Mouse (Mus musculus): Measurements from ENCODE around the gene Nipal1.

Gene Nipal1

DNA sequence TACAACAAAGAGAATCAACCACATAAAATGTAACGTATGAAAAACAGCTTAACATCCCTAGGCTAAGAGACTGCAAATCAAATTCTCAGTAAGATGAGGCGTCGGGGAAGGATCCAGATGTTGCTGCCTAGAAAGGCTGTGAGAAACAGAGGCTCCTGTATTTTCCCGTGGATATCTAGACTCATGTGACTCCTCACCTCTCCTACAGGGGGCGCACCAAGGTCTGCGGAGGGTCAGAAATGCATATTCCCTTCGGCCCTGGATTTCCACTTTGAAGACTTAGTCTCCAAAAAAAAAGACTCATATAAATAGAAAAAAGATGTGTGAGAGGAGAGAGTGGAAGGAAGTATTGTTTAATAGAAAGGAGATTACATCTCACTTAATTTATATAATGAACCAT is 73.0 kb downstream of the Nipal1 start:
- in situ Hi-C loops (cut with MboI, MseI): loop anchor here (5.0 to 10.0 kb wide), 3 partner anchors 37 to 1374 kb away; partner anchors contain the start of gene Nipal1 (in 1 of the 2)
